In genomic region chr2:156497915-156498314, GRCm38 (mm10) we compare ENCODE assay signal across 9 mouse cellular contexts. TPM values are rescaled to one million over a fixed set of nuclear protein-coding genes. Genes with fewer than 3 reads are reported as not detected.
DNase-seq lines count a peak whose midpoint lies in the region; ATAC-seq and TF ChIP-seq lines count a peak whose summit lies in the region.
"Had no signal": no experiment of that assay in that cellular context is flagged by ENCODE, and none has a peak within 500 bp of the region (broad histone marks: within the 10 kb centered on the region; RNA-seq: fewer than 3 reads in every experiment).

No protein-coding gene starts in this region.

- peak; percentile 41 for DNase-seq in CD4-positive, CD25-positive, alpha-beta regulatory T cell, adult 2 months (ENCODE audit: low read depth, low spot score)
- DNase-seq in spleen, adult 2 months (ENCODE audit: low read depth in 1 of 2, low spot score in 2 of 2), result no peak
- DNase-seq in spleen, postnatal 36 days (ENCODE audit: low spot score in 2 of 2), result no peak
- DNase-seq in cerebellum, postnatal 14 days, result peak; percentile 86 to 89
- peak; percentile 68 for DNase-seq in heart, postnatal 4 days
- peak; percentile 28 for DNase-seq in liver, embryonic 13.5 days
- DNase-seq in retina, postnatal 1 day, result peak; percentile 70

- no peak overlapping the region for H3K9ac ChIP-seq in liver, embryonic 13.5 days
- H3K9ac ChIP-seq: heart, embryonic 15.5 days had no signal

- no peaks in the 10 kb centered on the region for H3K4me1 ChIP-seq in spleen, adult 2 months (ENCODE audit: control insufficient read depth, insufficient read depth, insufficient read length)
- H3K4me1 ChIP-seq in liver, embryonic 13.5 days (replicated peaks), result peaks cover 49% of the 10 kb centered on the region
- H3K4me1 ChIP-seq: heart, embryonic 15.5 days had no signal

- ATAC-seq in CD4-positive, CD25-positive, alpha-beta regulatory T cell, adult 4 months, result no peak
- no peak for ATAC-seq in liver, embryonic 13.5 days (ENCODE audit: low read depth)

- no peak overlapping the region for H3K27ac ChIP-seq in spleen, adult 2 months (ENCODE audit: insufficient read depth, low read length)
- peak overlapping the region; percentile 37; the same call in 1 of the 2 replicates for H3K27ac ChIP-seq in liver, embryonic 13.5 days
- H3K27ac ChIP-seq: heart, embryonic 15.5 days had no signal

- no peaks in the 10 kb centered on the region for H3K36me3 ChIP-seq in spleen, adult 2 months (ENCODE audit: control insufficient read depth, insufficient read depth, low read length)
- H3K36me3 ChIP-seq in liver, embryonic 13.5 days, result no peaks in the 10 kb centered on the region
- H3K36me3 ChIP-seq: heart, embryonic 15.5 days had no signal

- no peak overlapping the region for H3K4me3 ChIP-seq in spleen, adult 2 months (ENCODE audit: extremely low read depth, insufficient read depth, insufficient read length)
- no peak overlapping the region for H3K4me3 ChIP-seq in liver, embryonic 13.5 days (replicated peaks)
- H3K4me3 ChIP-seq: heart, embryonic 15.5 days had no signal

- no peak overlapping the region for H3K4me2 ChIP-seq in liver, embryonic 13.5 days
- H3K4me2 ChIP-seq: heart, embryonic 15.5 days had no signal

- H3K27me3 ChIP-seq in spleen, adult 2 months (ENCODE audit: control insufficient read depth, insufficient read depth, low read length), result no peaks in the 10 kb centered on the region
- no peaks in the 10 kb centered on the region for H3K27me3 ChIP-seq in liver, embryonic 13.5 days
- H3K27me3 ChIP-seq: heart, embryonic 15.5 days had no signal

- H3K9me3 ChIP-seq in liver, embryonic 13.5 days (replicated peaks), result no peaks in the 10 kb centered on the region
- H3K9me3 ChIP-seq: heart, embryonic 15.5 days had no signal

- peak; percentile 43; the same call in 1 of the 2 replicates for TF ChIP-seq CTCF in spleen, adult 2 months (IDR thresholded peaks at IDR 0.05; ENCODE audit: extremely low read depth, insufficient read depth, insufficient read length, insufficient replicate concordance)

- WGBS in spleen, adult 2 months, result 70% methylated on average over 5 of the region's 5 CpGs
- WGBS in liver, embryonic 13.5 days (ENCODE audit: insufficient replicate concordance), result 34% methylated on average over 5 of the region's 5 CpGs

- no peak for TF ChIP-seq POLR2A in spleen, adult 2 months (IDR thresholded peaks at IDR 0.05; ENCODE audit: low read depth, low read length)

RNA-seq across cellular contexts. Expression of gene Aar2, which starts 49.5 kb away (rescaled TPM):
- 10 to 100 TPM; 32.9 to 42.8 TPM for polyA plus RNA-seq in CD4-positive, CD25-positive, alpha-beta regulatory T cell, adult 4 months (2017; shearing (Covaris generic))
- polyA plus RNA-seq in spleen, adult 2 months (2012; rRNA removed), result 13.0 and 23.4 TPM in 2 replicates
- total RNA-seq in heart, postnatal 4 days (2021), result 10 to 100 TPM; 17.3 to 17.8 TPM
- 15.6 and 18.6 TPM in 2 replicates for polyA plus RNA-seq in liver, embryonic 13.5 days (2015; fragmentation: Nextera tagmentation; extraction: Ambion mirVana)

Comparison
In these comparisons a context has a peak if more than half of its experiments do, and no peak if none do; other contexts are left out.
1. DNase-seq: peak in CD4-positive, CD25-positive, alpha-beta regulatory T cell, adult 2 months (single experiment), cerebellum, postnatal 14 days (2 of 2), heart, postnatal 4 days (single experiment), liver, embryonic 13.5 days (single experiment) and retina, postnatal 1 day (single experiment); none in spleen, adult 2 months (0 of 2) and spleen, postnatal 36 days (0 of 2).